Mouse (Mus musculus): ENCODE measurements at regions not wholly inside any gene's neighbourhood (a gene's known extent, or its start where the extent isn't known, plus 50 kb on each side); places are given as distances from the start of the nearest gene placed in this dataset.

DNA sequence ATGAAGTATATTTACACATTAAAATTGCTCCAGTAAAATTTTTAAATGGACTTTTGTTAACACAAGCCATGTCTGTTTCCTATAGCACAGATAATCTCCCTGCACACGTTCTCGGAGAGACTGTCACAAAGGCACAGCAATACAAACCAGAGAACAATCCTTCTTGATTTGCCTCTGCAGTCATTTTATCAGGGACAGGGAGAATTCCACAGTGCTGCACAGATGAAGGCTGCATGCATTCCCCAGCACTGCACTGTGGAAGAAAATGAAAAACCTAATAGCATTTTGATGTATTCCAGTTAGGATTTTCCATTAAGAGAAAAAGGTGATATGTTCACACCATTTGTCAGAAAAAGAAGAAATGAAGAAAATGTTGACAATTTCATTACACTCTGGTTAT is 63.4 kb upstream of the 1700008P02Rik start:
- no peak for DNase-seq (ENCODE audit: inconsistent age in 2 of 2, low spot score in 1 of 2)

DNA sequence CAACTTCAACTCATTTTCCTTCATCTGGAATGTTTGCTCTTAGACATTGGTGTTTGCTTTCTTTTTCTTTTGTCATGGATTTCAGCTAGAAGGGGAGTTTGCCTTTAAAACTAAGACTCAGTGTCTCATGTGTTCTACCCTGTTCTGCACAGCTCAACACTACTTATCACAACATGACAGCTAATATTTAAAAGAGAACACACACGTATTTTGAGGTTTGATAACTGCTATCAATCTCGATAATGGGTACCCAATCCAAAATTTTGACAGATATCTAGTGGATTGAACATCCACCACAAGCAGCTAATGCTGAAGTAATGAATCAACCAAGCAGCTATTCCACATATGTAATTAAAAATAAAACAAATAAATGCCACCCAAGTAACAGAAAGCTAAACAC is 61.2 kb upstream of the 1700008P02Rik start:
- DNase-seq (ENCODE audit: inconsistent age in 2 of 2, low spot score in 1 of 2) = no peak

DNA sequence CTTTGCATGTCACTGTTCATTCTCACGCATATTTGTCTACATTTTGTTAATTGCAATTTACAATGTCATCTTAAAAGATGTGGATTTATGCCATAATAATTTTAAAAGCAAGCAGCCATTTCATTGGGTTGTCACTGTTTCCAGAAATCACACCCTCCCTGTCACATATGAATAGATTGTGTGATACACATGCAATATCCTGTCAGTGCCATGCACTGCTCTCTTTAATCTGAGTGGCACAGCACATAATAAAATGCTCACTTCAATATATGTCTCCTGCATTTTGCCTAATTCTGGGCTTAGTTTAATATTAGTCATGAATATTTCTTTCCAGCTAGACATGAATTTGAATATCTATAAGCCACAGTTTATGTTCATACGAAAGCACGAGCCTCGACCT is 56.1 kb upstream of the 1700008P02Rik start:
- no peak for DNase-seq (ENCODE audit: inconsistent age in 2 of 2, low spot score in 1 of 2)

GRCm38 (mm10) chr3:6675354-6675753 is 55.1 kb upstream of the 1700008P02Rik start:
- no peak for DNase-seq (ENCODE audit: inconsistent age in 2 of 2, low spot score in 1 of 2)
